Mouse (Mus musculus): ENCODE measurements at regions not wholly inside any gene's neighbourhood (a gene's known extent, or its start where the extent isn't known, plus 50 kb on each side); places are given as distances from the start of the nearest gene placed in this dataset.

GRCm38 (mm10) chr12:77179138-77179537 is 58.8 kb upstream of the Fut8 start:
- no peak for DNase-seq

- no peak for DNase-seq
Observed at GRCm38 (mm10) chr12:77177811-77178578, 59.9 kb upstream of the Fut8 start.

- DNase-seq: no peak
Observed at GRCm38 (mm10) chr12:77177303-77177702, 60.6 kb upstream of the Fut8 start.

- DNase-seq: no peak
Observed at GRCm38 (mm10) chr12:77174032-77174431, 63.9 kb upstream of the Fut8 start.

GRCm38 (mm10) chr12:77172540-77172939 is 65.4 kb upstream of the Fut8 start:
- no peak for DNase-seq

- DNase-seq: no peak
Observed at GRCm38 (mm10) chr12:77170257-77170656, 67.7 kb upstream of the Fut8 start.

GRCm38 (mm10) chr12:77168367-77168766 is 69.6 kb upstream of the Fut8 start:
- DNase-seq: no peak

- no peak for DNase-seq
Observed at GRCm38 (mm10) chr12:77156698-77157097, 81.2 kb upstream of the Fut8 start.

GRCm38 (mm10) chr12:77155626-77156025 is 82.3 kb upstream of the Fut8 start:
- no peak for DNase-seq

GRCm38 (mm10) chr12:77151471-77151870 is 86.5 kb upstream of the Fut8 start:
- DNase-seq: no peak

- DNase-seq: no peak
Observed at GRCm38 (mm10) chr12:77149835-77150234, 88.1 kb upstream of the Fut8 start.

- DNase-seq: no peak
Observed at GRCm38 (mm10) chr12:77148146-77148545, 89.8 kb upstream of the Fut8 start.

GRCm38 (mm10) chr12:77143958-77144357 is 94.0 kb upstream of the Fut8 start:
- DNase-seq: no peak

GRCm38 (mm10) chr12:77143521-77143920 is 94.4 kb upstream of the Fut8 start:
- DNase-seq: no peak

GRCm38 (mm10) chr12:77143105-77143504 is 94.8 kb upstream of the Fut8 start:
- no peak for DNase-seq

GRCm38 (mm10) chr12:77142224-77142623 is 95.7 kb upstream of the Fut8 start:
- DNase-seq: no peak

- DNase-seq: no peak
Observed at GRCm38 (mm10) chr12:77141260-77142201, 96.4 kb upstream of the Fut8 start.

GRCm38 (mm10) chr12:77140656-77141055 is 97.3 kb upstream of the Fut8 start:
- DNase-seq: no peak

- DNase-seq: no peak
Observed at GRCm38 (mm10) chr12:77140141-77140540, 97.8 kb upstream of the Fut8 start.

GRCm38 (mm10) chr12:77139718-77140117 is 98.2 kb upstream of the Fut8 start:
- no peak for DNase-seq

- DNase-seq: no peak
Observed at GRCm38 (mm10) chr12:77138506-77139201, 99.3 kb upstream of the Fut8 start.

GRCm38 (mm10) chr12:77137291-77137830 is 100.6 kb upstream of the Fut8 start:
- DNase-seq: no peak

GRCm38 (mm10) chr12:77135661-77136060 is 102.3 kb upstream of the Fut8 start:
- no peak for DNase-seq
